Mouse (Mus musculus): ENCODE measurements at regions not wholly inside any gene's neighbourhood (a gene's known extent, or its start where the extent isn't known, plus 50 kb on each side); places are given as distances from the start of the nearest gene placed in this dataset.

GRCm38 (mm10) chr13:29014827-29015604 lies 61.5 kb upstream of the Sox4 start:
- Histone ChIP-seq H3K4me1 (ENCODE audit: control insufficient read depth, insufficient read depth, low read length) (peaks cover 20% of the 10 kb centered on the region), H3K4me3 (ENCODE audit: low read depth, low read length) (peak overlapping the region; percentile 18), H3K4me2 (peak overlapping the region; percentile 42), H3K36me3 (ENCODE audit: control insufficient read depth, insufficient read depth, low read length) (no peaks in the 10 kb centered on the region), H3K27ac (ENCODE audit: low read depth, low read length) (peak overlapping the region; percentile 76), H3K9ac (ENCODE audit: low read length) (peak overlapping the region; percentile 54), H3K27me3 (ENCODE audit: control insufficient read depth, insufficient read depth, low read length) (no peaks in the 10 kb centered on the region), H3K9me3 (ENCODE audit: control insufficient read depth, low read length) (no peaks in the 10 kb centered on the region)
- peak; percentile 95 for DNase-seq (ENCODE audit: low spot score, missing footprints)
- 18% methylated on average over 13 of the region's 13 CpGs for WGBS
- ATAC-seq (ENCODE audit: low FRiP score): peak; percentile 83

GRCm38 (mm10) chr13:29014066-29014826 lies 60.7 kb upstream of the Sox4 start:
- ATAC-seq (ENCODE audit: low FRiP score): no peak

GRCm38 (mm10) chr13:29006467-29006866 lies 53.0 kb upstream of the Sox4 start:
- no peak for ATAC-seq (ENCODE audit: low FRiP score)
- no peaks in the 10 kb centered on the region for H3K27me3 ChIP-seq (ENCODE audit: control insufficient read depth, insufficient read depth, low read length)

More at GRCm38 (mm10) chr13:29014066-29014826, 60.7 kb upstream of the Sox4 start:
- no peak overlapping the region for H3K4me3 ChIP-seq (ENCODE audit: low read depth, low read length)
- WGBS: 66% methylated on average over 14 of the region's 15 CpGs
- H3K4me2 ChIP-seq: peak overlapping the region; percentile 42
- peak; percentile 84 for DNase-seq (ENCODE audit: low spot score, missing footprints)
- H3K27me3 ChIP-seq (ENCODE audit: control insufficient read depth, insufficient read depth, low read length): no peaks in the 10 kb centered on the region
- no peak overlapping the region for H3K9ac ChIP-seq (ENCODE audit: low read length)
- no peaks in the 10 kb centered on the region for H3K9me3 ChIP-seq (ENCODE audit: control insufficient read depth, low read length)
- peak overlapping the region; percentile 76; the same call in 1 of the 2 replicates for H3K27ac ChIP-seq (ENCODE audit: low read depth, low read length)
- H3K4me1 ChIP-seq (ENCODE audit: control insufficient read depth, insufficient read depth, low read length): peaks cover 20% of the 10 kb centered on the region
- no peaks in the 10 kb centered on the region for H3K36me3 ChIP-seq (ENCODE audit: control insufficient read depth, insufficient read depth, low read length)

More at GRCm38 (mm10) chr13:29006467-29006866, 53.0 kb upstream of the Sox4 start:
- Histone ChIP-seq H3K9me3 (ENCODE audit: control insufficient read depth, low read length) (no peaks in the 10 kb centered on the region), H3K9ac (ENCODE audit: low read length) (no peak overlapping the region), H3K4me1 (ENCODE audit: control insufficient read depth, insufficient read depth, low read length) (no peaks in the 10 kb centered on the region), H3K27ac (ENCODE audit: low read depth, low read length) (no peak overlapping the region), H3K4me2 (no peak overlapping the region), H3K36me3 (ENCODE audit: control insufficient read depth, insufficient read depth, low read length) (no peaks in the 10 kb centered on the region), H3K4me3 (ENCODE audit: low read depth, low read length) (no peak overlapping the region)
- DNase-seq (ENCODE audit: low spot score, missing footprints): no peak
